Mouse (Mus musculus): ENCODE measurements at regions not wholly inside any gene's neighbourhood (a gene's known extent, or its start where the extent isn't known, plus 50 kb on each side); places are given as distances from the start of the nearest gene placed in this dataset.

GRCm38 (mm10) chr8:18536059-18536458, 442.0 kb downstream of the Defb40 start:
- Histone ChIP-seq H3K4me3 (ENCODE audit: low read depth, low read length) (no peak overlapping the region), H3K4me2 (ENCODE audit: low read depth, low read length, severe bottlenecking) (no peak overlapping the region), H3K36me3 (ENCODE audit: control insufficient read depth, insufficient read depth, low read length) (no peaks in the 10 kb centered on the region), H3K9me3 (ENCODE audit: control insufficient read depth, low read length) (no peaks in the 10 kb centered on the region; the same call in 1 of the 2 replicates), H3K27me3 (ENCODE audit: control insufficient read depth, insufficient read depth, low read length) (no peaks in the 10 kb centered on the region), H3K4me1 (replicated peaks; ENCODE audit: control insufficient read depth, insufficient read depth, low read length) (no peaks in the 10 kb centered on the region), H3K27ac (ENCODE audit: low read depth, low read length) (no peak overlapping the region), H3K9ac (ENCODE audit: low read length) (no peak overlapping the region)
- DNase-seq (ENCODE audit: low spot score) (no peak), ATAC-seq (replicated peaks; ENCODE audit: low FRiP score) (no peak)
- WGBS: 82% methylated on average over 2 of the region's 2 CpGs

- H3K4me1 ChIP-seq (replicated peaks; ENCODE audit: control insufficient read depth, insufficient read depth, low read length): no peaks in the 10 kb centered on the region
- no peak for ATAC-seq (replicated peaks; ENCODE audit: low FRiP score)
Measured at GRCm38 (mm10) chr8:18528120-18528519, 449.9 kb downstream of the Defb40 start.

GRCm38 (mm10) chr8:18512409-18512808, 465.6 kb downstream of the Defb40 start:
- Histone ChIP-seq H3K9me3 (ENCODE audit: control insufficient read depth, low read length) (no peaks in the 10 kb centered on the region), H3K27ac (ENCODE audit: low read depth, low read length) (no peak overlapping the region), H3K36me3 (ENCODE audit: control insufficient read depth, insufficient read depth, low read length) (no peaks in the 10 kb centered on the region), H3K4me1 (replicated peaks; ENCODE audit: control insufficient read depth, insufficient read depth, low read length) (no peaks in the 10 kb centered on the region), H3K4me3 (ENCODE audit: low read depth, low read length) (no peak overlapping the region), H3K27me3 (ENCODE audit: control insufficient read depth, insufficient read depth, low read length) (no peaks in the 10 kb centered on the region), H3K4me2 (ENCODE audit: low read depth, low read length, severe bottlenecking) (no peak overlapping the region), H3K9ac (ENCODE audit: low read length) (no peak overlapping the region)
- WGBS: 60% methylated on average over 2 of the region's 2 CpGs
- ATAC-seq (replicated peaks; ENCODE audit: low FRiP score) (no peak), DNase-seq (ENCODE audit: low spot score) (no peak)

More at GRCm38 (mm10) chr8:18528120-18528519, 449.9 kb downstream of the Defb40 start:
- no peak overlapping the region for H3K27ac ChIP-seq (ENCODE audit: low read depth, low read length)
- no peak for DNase-seq (ENCODE audit: low spot score)
- no peak overlapping the region for H3K9ac ChIP-seq (ENCODE audit: low read length)
- H3K9me3 ChIP-seq (ENCODE audit: control insufficient read depth, low read length): no peaks in the 10 kb centered on the region
- H3K4me3 ChIP-seq (ENCODE audit: low read depth, low read length): no peak overlapping the region
- H3K4me2 ChIP-seq (ENCODE audit: low read depth, low read length, severe bottlenecking): no peak overlapping the region
- no peaks in the 10 kb centered on the region for H3K36me3 ChIP-seq (ENCODE audit: control insufficient read depth, insufficient read depth, low read length)
- 87% methylated on average over 6 of the region's 6 CpGs for WGBS
- no peaks in the 10 kb centered on the region for H3K27me3 ChIP-seq (ENCODE audit: control insufficient read depth, insufficient read depth, low read length)

GRCm38 (mm10) chr8:18506158-18507022, 471.7 kb downstream of the Defb40 start:
- no peak for ATAC-seq (replicated peaks; ENCODE audit: low FRiP score)
- Histone ChIP-seq H3K4me1 (replicated peaks; ENCODE audit: control insufficient read depth, insufficient read depth, low read length) (no peaks in the 10 kb centered on the region), H3K9me3 (ENCODE audit: control insufficient read depth, low read length) (no peaks in the 10 kb centered on the region), H3K9ac (ENCODE audit: low read length) (no peak overlapping the region), H3K4me2 (ENCODE audit: low read depth, low read length, severe bottlenecking) (no peak overlapping the region), H3K4me3 (ENCODE audit: low read depth, low read length) (no peak overlapping the region), H3K36me3 (ENCODE audit: control insufficient read depth, insufficient read depth, low read length) (no peaks in the 10 kb centered on the region), H3K27me3 (ENCODE audit: control insufficient read depth, insufficient read depth, low read length) (no peaks in the 10 kb centered on the region), H3K27ac (ENCODE audit: low read depth, low read length) (no peak overlapping the region)
- DNase-seq (ENCODE audit: low spot score): no peak
- 88% methylated on average over 13 of the region's 13 CpGs for WGBS

- H3K27me3 ChIP-seq (ENCODE audit: control insufficient read depth, insufficient read depth, low read length): no peaks in the 10 kb centered on the region
- no peak overlapping the region for H3K4me3 ChIP-seq (ENCODE audit: low read depth, low read length)
- 88% methylated on average over 5 of the region's 5 CpGs for WGBS
- no peaks in the 10 kb centered on the region for H3K36me3 ChIP-seq (ENCODE audit: control insufficient read depth, insufficient read depth, low read length)
- H3K4me2 ChIP-seq (ENCODE audit: low read depth, low read length, severe bottlenecking): no peak overlapping the region
- no peaks in the 10 kb centered on the region for H3K4me1 ChIP-seq (replicated peaks; ENCODE audit: control insufficient read depth, insufficient read depth, low read length)
- no peaks in the 10 kb centered on the region for H3K9me3 ChIP-seq (ENCODE audit: control insufficient read depth, low read length)
- no peak overlapping the region for H3K27ac ChIP-seq (ENCODE audit: low read depth, low read length)
- ATAC-seq (replicated peaks; ENCODE audit: low FRiP score) (no peak), DNase-seq (ENCODE audit: low spot score) (no peak)
- H3K9ac ChIP-seq (ENCODE audit: low read length): no peak overlapping the region
Measured at GRCm38 (mm10) chr8:18490620-18491019, 487.4 kb downstream of the Defb40 start.

- Histone ChIP-seq H3K9ac (ENCODE audit: low read length) (no peak overlapping the region), H3K4me1 (replicated peaks; ENCODE audit: control insufficient read depth, insufficient read depth, low read length) (no peaks in the 10 kb centered on the region), H3K4me3 (ENCODE audit: low read depth, low read length) (no peak overlapping the region), H3K27me3 (ENCODE audit: control insufficient read depth, insufficient read depth, low read length) (no peaks in the 10 kb centered on the region), H3K27ac (ENCODE audit: low read depth, low read length) (no peak overlapping the region), H3K9me3 (ENCODE audit: control insufficient read depth, low read length) (no peaks in the 10 kb centered on the region), H3K36me3 (ENCODE audit: control insufficient read depth, insufficient read depth, low read length) (no peaks in the 10 kb centered on the region), H3K4me2 (ENCODE audit: low read depth, low read length, severe bottlenecking) (no peak overlapping the region)
- 92% methylated on average over 3 of the region's 3 CpGs for WGBS
- DNase-seq (ENCODE audit: low spot score): no peak
- no peak for ATAC-seq (replicated peaks; ENCODE audit: low FRiP score)
Measured at GRCm38 (mm10) chr8:18480081-18480480, 498.0 kb downstream of the Defb40 start.

GRCm38 (mm10) chr8:18478166-18478565, 499.9 kb downstream of the Defb40 start:
- Histone ChIP-seq H3K4me1 (replicated peaks; ENCODE audit: control insufficient read depth, insufficient read depth, low read length) (no peaks in the 10 kb centered on the region), H3K27me3 (ENCODE audit: control insufficient read depth, insufficient read depth, low read length) (no peaks in the 10 kb centered on the region), H3K4me3 (ENCODE audit: low read depth, low read length) (no peak overlapping the region), H3K36me3 (ENCODE audit: control insufficient read depth, insufficient read depth, low read length) (no peaks in the 10 kb centered on the region), H3K9me3 (ENCODE audit: control insufficient read depth, low read length) (no peaks in the 10 kb centered on the region), H3K4me2 (ENCODE audit: low read depth, low read length, severe bottlenecking) (no peak overlapping the region), H3K9ac (ENCODE audit: low read length) (no peak overlapping the region), H3K27ac (ENCODE audit: low read depth, low read length) (no peak overlapping the region)
- no peak for DNase-seq (ENCODE audit: low spot score)
- WGBS: 83% methylated on average over 4 of the region's 4 CpGs
- ATAC-seq (replicated peaks; ENCODE audit: low FRiP score): no peak

GRCm38 (mm10) chr8:18467511-18467910, 510.5 kb downstream of the Defb40 start:
- Histone ChIP-seq H3K4me1 (replicated peaks; ENCODE audit: control insufficient read depth, insufficient read depth, low read length) (no peaks in the 10 kb centered on the region), H3K27ac (ENCODE audit: low read depth, low read length) (no peak overlapping the region), H3K9me3 (ENCODE audit: control insufficient read depth, low read length) (no peaks in the 10 kb centered on the region), H3K36me3 (ENCODE audit: control insufficient read depth, insufficient read depth, low read length) (no peaks in the 10 kb centered on the region), H3K4me2 (ENCODE audit: low read depth, low read length, severe bottlenecking) (no peak overlapping the region), H3K27me3 (ENCODE audit: control insufficient read depth, insufficient read depth, low read length) (no peaks in the 10 kb centered on the region), H3K4me3 (ENCODE audit: low read depth, low read length) (no peak overlapping the region), H3K9ac (ENCODE audit: low read length) (no peak overlapping the region)
- WGBS: 83% methylated on average over 7 of the region's 7 CpGs
- no peak for ATAC-seq (replicated peaks; ENCODE audit: low FRiP score)
- DNase-seq (ENCODE audit: low spot score): no peak

GRCm38 (mm10) chr8:18460609-18461008, 517.4 kb downstream of the Defb40 start:
- H3K27ac ChIP-seq (ENCODE audit: low read depth, low read length): no peak overlapping the region
- no peaks in the 10 kb centered on the region for H3K9me3 ChIP-seq (ENCODE audit: control insufficient read depth, low read length)
- H3K27me3 ChIP-seq (ENCODE audit: control insufficient read depth, insufficient read depth, low read length): no peaks in the 10 kb centered on the region
- no peak overlapping the region for H3K9ac ChIP-seq (ENCODE audit: low read length)
- H3K4me2 ChIP-seq (ENCODE audit: low read depth, low read length, severe bottlenecking): no peak overlapping the region
- H3K4me1 ChIP-seq (replicated peaks; ENCODE audit: control insufficient read depth, insufficient read depth, low read length): no peaks in the 10 kb centered on the region
- 80% methylated on average over 4 of the region's 4 CpGs for WGBS
- DNase-seq (ENCODE audit: low spot score) (no peak), ATAC-seq (replicated peaks; ENCODE audit: low FRiP score) (no peak)
- no peaks in the 10 kb centered on the region for H3K36me3 ChIP-seq (ENCODE audit: control insufficient read depth, insufficient read depth, low read length)
- H3K4me3 ChIP-seq (ENCODE audit: low read depth, low read length): no peak overlapping the region
